Mouse (Mus musculus) cerebellum, adult 8-10 months (tissue): ENCODE measurements around the gene Dgki.
A peak's percentile ranks its signal among the peaks of the same experiment; 100 is the strongest.

Source experiments
- DNase-seq: peaks from one replicate; pipeline ENCODE4 v3.0.0; 2022

Dgki gene

DNA sequence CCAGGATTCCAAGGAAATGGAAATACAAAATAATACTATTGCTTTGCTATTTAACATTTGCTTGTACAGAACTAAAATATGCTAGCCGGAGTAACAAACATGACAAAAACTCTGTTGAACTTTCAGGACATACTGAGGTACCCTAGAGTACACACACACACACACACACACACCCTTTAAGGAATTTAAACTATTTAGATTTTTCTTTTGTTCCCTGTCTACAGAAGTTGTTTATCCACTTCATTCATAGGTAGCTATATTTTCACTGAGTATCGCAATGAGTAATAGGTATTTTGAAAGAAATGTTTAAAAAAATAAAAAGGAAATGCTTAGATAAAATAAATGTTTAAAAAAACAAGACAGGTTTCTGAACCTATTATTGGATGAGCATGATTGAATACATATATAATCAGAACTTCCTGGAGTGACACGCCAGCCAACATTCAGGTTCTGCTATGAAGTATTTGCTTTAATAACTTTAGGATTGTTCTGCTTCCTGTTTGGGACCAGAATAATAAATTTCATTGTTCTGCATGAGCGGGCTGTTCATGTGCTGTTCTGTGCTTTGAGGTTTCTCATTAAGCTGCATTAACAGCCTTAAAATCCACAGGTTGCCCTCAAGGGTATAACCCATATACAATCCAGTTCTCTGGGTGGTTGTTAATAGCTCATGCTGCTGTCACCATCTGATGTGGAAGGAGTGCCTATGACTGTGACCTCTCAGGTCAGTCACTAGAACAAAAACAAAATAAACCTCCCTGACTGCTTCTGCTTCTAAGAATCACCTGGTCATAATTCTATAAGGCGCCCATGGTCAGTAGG lies 457.7 kb downstream of the Dgki start:
- no peak for DNase-seq

- no peak for DNase-seq
These were observed 458.3 kb downstream of the Dgki start for GRCm38 (mm10) chr6:36841701-36842100.

DNA sequence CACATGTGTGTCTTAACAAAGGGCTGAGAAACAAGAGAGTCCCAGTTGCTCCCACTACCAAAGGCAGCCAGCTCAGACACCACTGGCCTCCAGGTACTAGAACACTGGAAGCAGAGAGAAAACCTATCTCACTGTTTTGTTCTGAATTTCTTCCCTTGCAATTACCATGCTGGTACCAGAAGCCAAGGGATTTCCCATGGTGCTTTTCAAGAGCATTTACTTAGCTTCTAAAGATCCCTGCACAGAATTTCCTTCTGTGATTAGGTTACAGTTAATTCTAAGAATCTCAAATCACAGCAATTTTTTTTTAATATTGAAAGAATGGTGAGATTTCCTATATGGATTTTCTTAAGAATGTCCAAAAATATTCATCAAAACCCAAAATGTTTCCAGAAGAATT lies 458.8 kb downstream of the Dgki start:
- DNase-seq: no peak

DNA sequence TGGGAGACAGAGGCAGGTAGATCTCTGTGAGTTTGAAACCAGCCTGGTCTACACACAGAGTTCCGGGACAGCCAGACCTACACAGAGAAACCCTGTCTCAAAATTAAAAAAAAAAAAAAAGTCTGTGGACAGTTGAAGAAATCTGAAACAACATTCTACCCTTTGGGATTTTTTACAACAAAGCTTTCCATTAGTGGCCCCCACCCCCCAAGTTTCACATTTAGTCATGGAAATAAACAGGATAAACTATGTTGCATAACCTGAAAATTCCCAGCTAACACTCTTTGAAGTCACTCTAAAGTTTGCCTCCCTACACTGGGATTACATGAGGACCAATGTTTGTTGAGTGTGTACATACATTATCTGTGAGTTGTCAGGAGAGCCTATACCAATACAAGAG lies 461.2 kb downstream of the Dgki start:
- DNase-seq: no peak

GRCm38 (mm10) chr6:36835351-36835750 lies 464.6 kb downstream of the Dgki start:
- DNase-seq: no peak

DNA sequence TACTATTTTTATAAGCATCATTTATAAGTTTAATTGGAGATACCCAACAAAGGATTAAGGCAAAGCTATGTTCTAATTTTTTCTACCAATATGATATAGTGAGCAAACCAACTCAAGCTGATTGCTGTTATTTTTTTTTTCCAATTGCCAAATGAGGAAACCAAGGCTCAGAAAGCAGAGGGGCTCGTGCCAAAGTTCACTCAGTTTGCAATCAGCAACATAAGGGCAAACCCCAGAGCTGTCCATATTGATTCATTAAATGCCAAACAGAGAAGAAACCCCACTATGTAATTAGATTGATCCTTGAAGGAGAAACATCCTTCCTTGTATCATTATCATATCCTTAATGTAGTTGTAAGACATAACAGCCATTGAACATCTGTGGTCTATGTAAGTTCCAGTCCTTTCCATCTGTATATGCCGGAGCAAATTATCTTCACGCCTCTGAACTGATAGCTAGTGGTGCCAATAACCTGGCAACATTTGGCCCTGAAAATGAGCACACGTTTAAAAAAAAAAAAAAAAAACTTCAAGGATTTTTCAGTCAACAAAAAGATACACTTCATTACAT lies 465.2 kb downstream of the Dgki start:
- no peak for DNase-seq

DNA sequence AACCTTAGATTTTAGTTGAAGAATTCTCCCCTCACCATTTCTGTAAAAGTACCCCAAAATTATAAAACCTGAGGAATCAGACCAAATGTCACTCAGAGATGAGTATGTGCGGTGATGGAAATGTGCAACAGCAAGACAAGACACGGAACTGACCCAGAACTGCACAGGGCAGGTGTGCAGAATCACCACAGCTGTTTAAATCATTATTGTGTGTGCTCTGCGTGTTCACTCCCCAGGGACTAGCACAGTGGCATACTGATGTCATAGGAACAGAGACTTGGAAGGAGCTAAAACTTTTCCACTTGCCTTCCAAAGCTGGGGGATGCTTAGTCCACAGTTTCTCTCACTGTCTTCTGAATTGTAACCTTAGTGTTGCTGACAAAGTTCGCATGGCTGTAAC lies 467.3 kb downstream of the Dgki start:
- DNase-seq: no peak

GRCm38 (mm10) chr6:36832207-36832606 lies 467.8 kb downstream of the Dgki start:
- no peak for DNase-seq

DNA sequence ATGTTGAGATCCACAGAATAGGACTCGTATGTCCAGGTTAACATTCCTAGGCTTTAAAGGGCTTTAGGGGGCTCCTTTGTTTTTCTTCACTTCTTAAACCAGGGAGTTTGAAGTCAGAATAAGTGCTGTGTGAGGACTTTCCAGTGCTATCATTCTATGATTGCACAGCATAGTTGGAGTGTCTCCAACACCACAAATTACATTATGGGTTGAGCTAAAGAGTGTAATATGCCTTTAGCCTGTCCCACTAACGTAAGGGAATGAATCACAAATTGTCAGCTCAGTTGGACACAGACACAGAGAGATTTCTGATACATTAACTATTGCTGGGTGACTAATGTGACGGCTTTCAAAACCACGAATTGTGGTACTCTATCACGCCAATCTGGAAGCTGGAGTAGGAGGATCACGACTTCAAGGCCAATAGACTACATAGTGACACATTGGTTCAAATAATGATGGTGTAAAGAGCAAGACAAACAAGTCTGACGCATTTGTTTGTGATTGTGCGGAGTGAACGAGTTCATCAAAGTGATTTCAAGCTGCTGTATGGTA lies 469.5 kb downstream of the Dgki start:
- DNase-seq: no peak

DNA sequence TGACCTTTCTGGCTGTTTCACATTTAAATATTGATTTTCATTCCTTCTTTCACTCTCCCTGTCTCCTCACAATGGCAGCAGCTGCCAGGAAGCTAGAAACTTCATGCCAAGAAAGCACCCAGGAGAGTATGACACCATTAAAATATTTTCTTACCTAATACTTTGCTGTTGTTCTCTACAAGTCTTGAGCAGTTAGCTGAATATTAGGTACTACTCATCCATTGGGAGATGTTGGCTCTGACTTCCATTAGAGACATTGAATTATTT lies 480.3 kb downstream of the Dgki start:
- no peak for DNase-seq

DNA sequence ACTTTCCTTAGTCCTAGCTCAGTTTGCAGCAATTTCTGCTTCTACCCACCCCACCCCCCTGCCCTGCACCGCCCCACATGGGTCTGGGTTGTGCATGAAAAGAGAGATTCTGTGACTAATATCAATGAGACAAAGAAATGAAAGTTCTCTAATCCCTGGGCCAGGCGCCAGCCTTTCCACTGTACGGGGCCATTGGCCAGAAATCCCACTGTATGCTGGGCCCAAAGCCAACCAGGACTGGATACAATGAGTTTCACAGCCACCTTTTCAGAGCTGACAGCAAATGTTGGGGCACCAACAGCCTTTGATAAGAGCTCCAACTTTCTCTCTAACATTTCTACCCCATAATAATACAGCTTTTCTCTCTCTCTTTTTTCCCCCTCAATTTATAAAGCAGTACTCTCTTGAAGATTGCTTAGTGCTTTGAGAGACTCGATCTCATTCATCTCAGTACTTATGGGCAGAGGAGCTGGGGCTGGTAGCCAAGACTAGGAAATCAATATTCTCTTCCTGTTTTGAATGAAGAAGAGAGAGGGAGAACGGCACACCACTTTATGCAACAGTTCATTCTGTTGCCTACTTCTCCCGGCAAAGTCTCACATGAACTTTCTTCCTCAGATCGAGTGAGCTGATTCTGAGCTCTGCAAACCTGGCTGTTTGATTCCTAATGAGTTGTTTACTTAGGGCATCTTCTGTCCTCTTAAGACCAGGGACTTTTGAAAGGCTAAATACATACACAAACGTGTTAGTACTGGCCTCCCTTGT lies 480.8 kb downstream of the Dgki start:
- peak; percentile 70 for DNase-seq

DNA sequence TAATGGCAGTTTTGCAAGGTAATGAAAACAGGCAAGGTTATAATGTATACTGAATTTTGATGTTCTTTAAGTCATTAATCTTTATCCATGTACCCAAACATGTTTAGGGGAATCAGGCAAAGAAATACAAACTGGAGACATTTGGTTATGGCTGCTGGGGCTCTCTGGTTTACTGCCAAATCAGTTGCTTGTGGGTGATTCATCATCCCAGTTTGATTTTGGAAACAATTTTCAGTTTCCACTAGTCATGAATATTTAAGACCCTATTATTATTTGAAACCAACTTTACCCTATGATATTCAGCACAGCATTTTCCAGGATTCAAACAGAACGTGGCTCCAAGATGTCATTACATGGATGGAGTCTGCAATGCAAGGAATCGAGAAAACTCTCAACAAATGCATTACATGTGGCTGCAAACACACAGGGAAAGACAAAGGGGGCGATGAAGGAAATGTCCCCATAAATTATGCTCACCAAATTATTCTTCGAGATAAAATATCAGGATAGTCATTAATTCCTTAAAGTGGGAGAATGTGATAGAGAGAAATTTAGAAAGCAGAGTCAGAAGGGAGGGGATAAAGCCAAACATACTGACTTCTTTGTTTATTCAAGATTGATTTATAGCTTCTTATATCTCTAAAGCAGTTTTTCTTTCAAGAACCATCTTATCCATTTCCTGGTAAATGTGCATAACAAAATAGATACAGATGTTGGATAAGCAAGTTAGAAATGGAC lies 481.5 kb downstream of the Dgki start:
- no peak for DNase-seq

GRCm38 (mm10) chr6:36816666-36817065 lies 483.3 kb downstream of the Dgki start:
- DNase-seq: no peak

GRCm38 (mm10) chr6:36815992-36816391 lies 484.0 kb downstream of the Dgki start:
- DNase-seq: no peak

DNA sequence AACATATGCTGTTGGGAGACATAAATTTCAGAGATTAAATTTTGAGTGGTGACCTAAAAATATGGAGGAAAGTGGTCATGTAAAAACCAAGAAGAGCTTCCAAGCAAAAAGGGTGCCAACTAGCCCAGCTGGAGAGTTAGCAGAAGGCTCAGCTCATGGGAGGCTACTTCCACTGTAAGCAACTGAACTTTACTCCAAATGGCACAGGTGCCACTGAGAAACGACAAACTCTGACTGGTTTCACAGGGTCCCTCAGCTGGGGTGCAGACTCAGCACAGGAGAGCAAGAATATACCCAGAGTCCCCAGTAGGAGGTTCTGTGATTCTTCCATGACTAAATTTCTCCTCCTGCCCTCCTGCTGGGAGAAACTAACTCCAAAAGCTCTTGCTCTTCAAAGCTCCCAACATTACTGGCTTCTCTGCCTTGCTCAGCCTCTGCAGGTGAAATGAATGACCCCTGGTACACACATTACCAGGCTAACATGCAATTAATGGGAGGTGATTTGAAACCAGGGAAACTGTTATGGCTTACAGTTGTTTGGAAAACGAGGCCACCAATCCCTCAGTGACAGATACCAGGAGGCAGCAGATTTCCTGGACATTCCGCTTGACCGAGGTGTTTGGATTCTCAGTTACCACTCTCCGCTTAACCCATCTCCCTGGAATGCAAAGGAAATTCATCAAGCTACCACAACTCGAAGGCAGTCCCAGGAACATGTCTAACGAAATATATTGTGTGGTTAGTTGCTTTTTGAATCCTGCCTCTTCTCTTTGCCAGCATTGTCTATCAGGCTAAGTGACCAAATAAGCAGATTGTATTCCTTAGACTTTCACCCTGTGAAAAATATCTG lies 487.1 kb downstream of the Dgki start:
- DNase-seq: no peak

- no peak for DNase-seq
These were observed 489.5 kb downstream of the Dgki start for GRCm38 (mm10) chr6:36810448-36810847.

GRCm38 (mm10) chr6:36809747-36810285 lies 490.2 kb downstream of the Dgki start, which contains the start of gene Ptn:
TSS of gene Ptn (minus strand) at chr6:36810220.
- DNase-seq: peak; percentile 28

GRCm38 (mm10) chr6:36809311-36809726 lies 490.7 kb downstream of the Dgki start:
- DNase-seq: peak; percentile 53

- DNase-seq: no peak
These were observed 491.5 kb downstream of the Dgki start for GRCm38 (mm10) chr6:36808306-36809058.

GRCm38 (mm10) chr6:36806906-36807305 lies 493.1 kb downstream of the Dgki start:
- DNase-seq: no peak
